Mouse (Mus musculus) heart, embryonic 10.5 days (tissue): ENCODE results near the gene Pin4. TPM values are rescaled to one million over a fixed set of nuclear protein-coding genes. Genes with fewer than 3 reads are reported as not detected.

Source experiments
- DNase-seq: peaks from one replicate; pipeline ENCODE4 v3.0.0-alpha.2; 2017; ENCODE audit warnings: low spot score
- H3K27ac ChIP-seq: fragments of 300-500 bp; sonication (generic); 2 replicates; pipeline ENCODE4 v1.5.1; 2016; ENCODE audit warnings: mild to moderate bottlenecking
- H3K27me3 ChIP-seq: fragments of 300-500 bp; sonication (generic); 2 replicates; pipeline ENCODE4 v1.6.1; 2016; ENCODE audit warnings: mild to moderate bottlenecking; ENCODE audit not compliant: poor library complexity, insufficient read depth, severe bottlenecking
- H3K36me3 ChIP-seq: fragments of 300-500 bp; sonication (generic); 2 replicates; pipeline ENCODE4 v1.6.1; 2016; ENCODE audit warnings: mild to moderate bottlenecking, moderate library complexity
- H3K4me1 ChIP-seq: fragments of 300-500 bp; sonication (generic); 2 replicates; pipeline ENCODE4 v1.6.1; 2016; ENCODE audit warnings: mild to moderate bottlenecking
- H3K4me3 ChIP-seq: fragments of 300-500 bp; sonication (generic); 2 replicates; pipeline ENCODE4 v1.5.1; 2016; ENCODE audit warnings: mild to moderate bottlenecking, moderate library complexity
- H3K9me3 ChIP-seq: fragments of 300-500 bp; sonication (generic); 2 replicates; pipeline ENCODE4 v1.6.1; 2016; ENCODE audit warnings: mild to moderate bottlenecking, moderate library complexity
- WGBS: fragments of 180-500 bp; shearing (Covaris S2); methylation state at CpG from one replicate; pipeline ENCODE4 v1.1.7; 2016; 5-methylcytosine and 5-hydroxymethylcytosine counted together
- polyA plus RNA-seq: library from polyadenylated mRNA; unstranded; fragments of >200 nt; fragmentation: Nextera tagmentation; extraction: Ambion mirVana; gene quantifications from 2 replicates; pipeline ENCODE4 v1.2.1, GENCODE M21; 2016

The Pin4 gene
- polyA plus RNA-seq: 44.6 and 65.4 TPM in 2 replicates

- WGBS: 11% methylated on average over 30 of the region's 30 CpGs
- no peaks in the 10 kb centered on the region for H3K4me1 ChIP-seq
- no peaks in the 10 kb centered on the region for H3K9me3 ChIP-seq
- DNase-seq: peak; percentile 98
- H3K27ac ChIP-seq: peak within 1 kb of the TSS; percentile 59
- no peaks in the 10 kb centered on the region; the same call in 1 of the 2 replicates for H3K27me3 ChIP-seq
- H3K36me3 ChIP-seq: peaks cover 21% of the 10 kb centered on the region
- peak within 1 kb of the TSS; percentile 69 for H3K4me3 ChIP-seq
These were observed at the start of gene Pin4 for GRCm38 (mm10) chrX:102119042-102119864. Gene Pin4 (plus strand): TSS chrX:102119447.

GRCm38 (mm10) chrX:102070591-102071471, 48.4 kb upstream of the Pin4 start, which contains the start of gene Rtl5:
Gene Rtl5 (minus strand): TSS chrX:102071304.
- WGBS: 18% methylated on average over 61 of the region's 61 CpGs
- Histone ChIP-seq H3K27ac (peak within 1 kb of the TSS; percentile 79), H3K27me3 (peaks cover 34% of the 10 kb centered on the region)

GRCm38 (mm10) chrX:102071517-102071916, 47.7 kb upstream of the Pin4 start:
- H3K9me3 ChIP-seq: no peaks in the 10 kb centered on the region
- WGBS: 28% methylated on average over 2 of the region's 2 CpGs
- peaks cover 34% of the 10 kb centered on the region for H3K27me3 ChIP-seq
- H3K4me3 ChIP-seq: peak overlapping the region; percentile 61
- peaks cover 13% of the 10 kb centered on the region; the same call in 1 of the 2 replicates for H3K36me3 ChIP-seq
- H3K4me1 ChIP-seq: peaks cover 17% of the 10 kb centered on the region
- peak overlapping the region; percentile 79 for H3K27ac ChIP-seq
- no peak for DNase-seq

More at GRCm38 (mm10) chrX:102070591-102071471, 48.4 kb upstream of the Pin4 start, which contains the start of gene Rtl5:
- DNase-seq: peak; percentile 92
- Histone ChIP-seq H3K36me3 (peaks cover 13% of the 10 kb centered on the region; the same call in 1 of the 2 replicates), H3K9me3 (no peaks in the 10 kb centered on the region), H3K4me1 (peaks cover 21% of the 10 kb centered on the region), H3K4me3 (peak within 1 kb of the TSS; percentile 61)

GRCm38 (mm10) chrX:102073605-102074325, 45.5 kb upstream of the Pin4 start:
- 83% methylated on average over 14 of the region's 14 CpGs for WGBS
- H3K4me3 ChIP-seq: no peak overlapping the region
- no peaks in the 10 kb centered on the region for H3K9me3 ChIP-seq
- peaks cover 27% of the 10 kb centered on the region for H3K36me3 ChIP-seq
- peaks cover 34% of the 10 kb centered on the region for H3K27me3 ChIP-seq
- peaks cover 14% of the 10 kb centered on the region for H3K4me1 ChIP-seq
- H3K27ac ChIP-seq: no peak overlapping the region
- DNase-seq: peak; percentile 62

DNA sequence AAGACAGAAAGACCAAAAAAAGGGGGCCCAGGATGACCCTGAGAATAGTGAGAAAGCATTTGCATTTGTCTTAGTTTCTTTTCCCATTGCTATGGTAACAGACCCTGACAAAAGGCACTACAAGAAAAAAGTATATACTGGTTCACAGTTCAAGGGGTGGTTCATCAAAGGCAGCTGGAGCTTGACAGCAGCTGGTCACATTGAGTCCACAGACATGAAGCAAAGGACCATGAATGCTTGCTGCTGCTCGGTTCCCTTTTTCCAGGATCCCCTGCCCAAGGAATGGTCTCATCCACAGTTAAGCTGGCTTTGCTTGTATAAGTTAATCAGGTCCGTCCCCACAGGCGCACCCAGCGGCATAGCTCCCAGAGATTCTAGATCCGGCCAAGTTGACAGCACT, 44.8 kb upstream of the Pin4 start:
- Histone ChIP-seq H3K4me1 (peaks cover 14% of the 10 kb centered on the region), H3K4me3 (no peak overlapping the region), H3K36me3 (peaks cover 34% of the 10 kb centered on the region), H3K27ac (no peak overlapping the region), H3K9me3 (no peaks in the 10 kb centered on the region), H3K27me3 (peaks cover 29% of the 10 kb centered on the region)
- no peak for DNase-seq
- WGBS: 68% methylated on average over 5 of the region's 5 CpGs

DNA sequence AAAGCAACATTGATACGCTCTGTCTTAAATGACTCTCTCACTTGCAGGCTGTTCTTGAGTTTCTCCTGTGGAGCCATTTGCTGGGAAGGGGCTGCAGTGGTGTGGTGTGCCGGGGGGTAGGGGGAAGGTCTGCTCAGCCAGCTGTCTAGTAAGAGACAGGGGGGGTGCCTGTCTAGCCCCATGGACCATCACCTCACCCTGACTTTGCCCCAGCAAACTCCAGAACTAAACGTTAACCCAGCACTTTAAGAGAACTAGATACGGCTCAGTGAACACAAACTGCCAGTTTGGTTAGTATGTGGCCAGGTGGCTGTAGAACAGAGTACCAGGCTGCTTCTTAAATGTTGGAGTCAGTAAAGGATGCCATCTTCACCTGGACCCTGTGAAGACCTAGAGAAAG, 44.1 kb upstream of the Pin4 start:
- DNase-seq: no peak
- H3K27ac ChIP-seq: no peak overlapping the region
- H3K4me1 ChIP-seq: peaks cover 7% of the 10 kb centered on the region
- WGBS: 89% methylated on average over 4 of the region's 4 CpGs
- H3K27me3 ChIP-seq: peaks cover 29% of the 10 kb centered on the region
- no peaks in the 10 kb centered on the region for H3K9me3 ChIP-seq
- peaks cover 39% of the 10 kb centered on the region for H3K36me3 ChIP-seq
- no peak overlapping the region for H3K4me3 ChIP-seq

DNA sequence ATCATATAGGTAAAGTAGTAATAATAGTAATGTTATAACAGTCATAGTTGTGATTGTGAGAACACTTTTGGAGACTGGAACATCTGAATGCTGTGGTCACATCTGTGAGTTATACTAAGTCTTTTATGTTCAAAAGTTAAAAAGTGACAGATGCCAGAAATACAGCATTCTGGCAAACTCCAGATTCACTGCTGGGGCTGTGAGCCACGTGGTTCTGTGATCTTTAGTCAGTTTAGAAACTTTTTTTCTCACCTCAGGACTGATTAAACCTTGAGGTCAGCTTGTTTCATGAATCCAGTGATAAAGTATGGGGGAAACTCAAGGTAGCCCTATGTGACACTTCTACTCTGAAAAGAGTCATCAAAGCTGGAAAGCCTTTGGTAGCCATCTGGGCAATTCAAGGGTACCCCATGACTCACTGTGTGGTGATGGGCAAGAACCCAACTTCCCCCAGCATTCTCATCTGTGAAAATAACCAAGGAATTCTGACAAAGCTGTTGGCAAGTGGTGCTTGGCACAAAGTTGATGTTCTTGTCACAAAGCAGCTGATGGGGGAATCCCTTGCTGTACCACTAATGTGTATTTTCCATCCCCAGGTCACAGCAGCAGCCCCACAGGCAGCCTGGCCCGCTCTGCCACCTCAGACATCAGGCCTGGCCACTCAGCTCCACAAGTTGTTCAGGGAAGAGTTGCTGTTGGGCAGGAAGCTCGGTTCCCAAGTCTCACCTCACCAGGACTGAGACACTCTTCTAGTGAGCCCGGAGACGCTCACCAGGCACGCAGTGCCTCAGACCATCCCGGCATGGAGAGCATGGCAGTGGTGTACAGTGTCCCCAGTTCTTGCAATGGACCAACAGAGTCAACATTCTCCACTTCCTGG, 42.1 kb upstream of the Pin4 start:
- Histone ChIP-seq H3K4me3 (no peak overlapping the region), H3K4me1 (no peaks in the 10 kb centered on the region), H3K27me3 (peaks cover 19% of the 10 kb centered on the region; the same call in 1 of the 2 replicates), H3K27ac (no peak overlapping the region), H3K36me3 (peaks cover 39% of the 10 kb centered on the region), H3K9me3 (no peaks in the 10 kb centered on the region)
- peak; percentile 16 for DNase-seq
- WGBS: 89% methylated on average over 7 of the region's 7 CpGs

GRCm38 (mm10) chrX:102081076-102081475, 38.2 kb upstream of the Pin4 start:
- Histone ChIP-seq H3K4me1 (no peaks in the 10 kb centered on the region), H3K9me3 (no peaks in the 10 kb centered on the region), H3K36me3 (peaks cover 38% of the 10 kb centered on the region), H3K4me3 (no peak overlapping the region), H3K27me3 (peaks cover 15% of the 10 kb centered on the region; the same call in 1 of the 2 replicates), H3K27ac (no peak overlapping the region)
- 75% methylated on average over 10 of the region's 10 CpGs for WGBS
- no peak for DNase-seq

GRCm38 (mm10) chrX:102081573-102082279, 37.5 kb upstream of the Pin4 start:
- Histone ChIP-seq H3K4me3 (no peak overlapping the region), H3K27ac (no peak overlapping the region), H3K27me3 (peaks cover 20% of the 10 kb centered on the region; the same call in 1 of the 2 replicates), H3K4me1 (no peaks in the 10 kb centered on the region), H3K36me3 (peaks cover 38% of the 10 kb centered on the region), H3K9me3 (no peaks in the 10 kb centered on the region)
- whole genome bisulfite sequencing: 59% methylated on average over 7 of the region's 7 CpGs
- DNase-seq: no peak

- DNase-seq: no peak
- H3K4me1 ChIP-seq: no peaks in the 10 kb centered on the region
- H3K27ac ChIP-seq: no peak overlapping the region
- 60% methylated on average over 5 of the region's 5 CpGs for WGBS
- H3K4me3 ChIP-seq: no peak overlapping the region
- H3K9me3 ChIP-seq: no peaks in the 10 kb centered on the region
- H3K27me3 ChIP-seq: peaks cover 21% of the 10 kb centered on the region; the same call in 1 of the 2 replicates
- H3K36me3 ChIP-seq: peaks cover 38% of the 10 kb centered on the region
These were observed 36.9 kb upstream of the Pin4 start for GRCm38 (mm10) chrX:102082340-102082739.

DNA sequence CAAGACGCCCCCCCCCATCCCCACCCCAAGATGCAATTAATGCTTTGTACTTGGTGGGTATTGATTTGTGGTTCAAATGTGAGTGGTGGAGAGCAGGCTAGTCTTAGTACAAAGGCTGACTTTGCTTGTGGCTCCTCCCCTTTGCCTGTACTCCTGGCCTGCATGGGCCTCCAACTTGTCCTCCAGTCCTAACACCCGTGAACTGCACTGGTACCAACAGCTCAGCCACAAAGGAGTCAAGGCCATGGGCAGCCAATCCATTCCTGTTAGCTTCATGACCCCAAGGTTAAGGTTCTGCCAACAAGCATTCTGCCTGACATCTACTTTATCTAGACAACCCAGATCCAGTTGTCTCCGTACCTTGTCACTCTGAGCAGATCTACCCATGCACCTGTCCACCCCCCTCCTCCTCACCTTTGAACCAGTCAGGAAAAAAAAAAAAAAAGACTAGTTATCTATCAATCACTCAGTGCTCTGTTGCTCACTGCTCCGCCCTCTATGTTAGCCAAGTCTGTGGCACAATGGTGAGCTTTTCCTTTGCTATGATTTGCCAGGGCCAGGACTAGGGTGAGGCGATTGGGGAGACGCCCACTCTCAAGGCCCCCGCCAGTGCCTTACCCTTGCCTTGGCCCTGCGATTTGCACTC, 33.3 kb upstream of the Pin4 start:
- H3K9me3 ChIP-seq: no peaks in the 10 kb centered on the region
- 80% methylated on average over 8 of the region's 8 CpGs for WGBS
- H3K4me3 ChIP-seq: no peak overlapping the region
- H3K27ac ChIP-seq: no peak overlapping the region
- peaks cover 21% of the 10 kb centered on the region; the same call in 1 of the 2 replicates for H3K27me3 ChIP-seq
- DNase-seq: no peak
- peaks cover 12% of the 10 kb centered on the region for H3K36me3 ChIP-seq
- H3K4me1 ChIP-seq: no peaks in the 10 kb centered on the region
